Mouse (Mus musculus): ENCODE measurements around the gene 9230110F15Rik. TPM values are rescaled to one million over a fixed set of nuclear protein-coding genes. Genes with fewer than 3 reads are reported as not detected.
"Not testable (repeated sequence)": the region's sequence is repeated elsewhere in the genome, so short reads cannot be mapped to it uniquely, and the experiment has no call there.

The 9230110F15Rik gene
- polyA plus RNA-seq (2015; fragmentation: Nextera tagmentation; extraction: Ambion mirVana), result not detected in 2 replicates

DNA sequence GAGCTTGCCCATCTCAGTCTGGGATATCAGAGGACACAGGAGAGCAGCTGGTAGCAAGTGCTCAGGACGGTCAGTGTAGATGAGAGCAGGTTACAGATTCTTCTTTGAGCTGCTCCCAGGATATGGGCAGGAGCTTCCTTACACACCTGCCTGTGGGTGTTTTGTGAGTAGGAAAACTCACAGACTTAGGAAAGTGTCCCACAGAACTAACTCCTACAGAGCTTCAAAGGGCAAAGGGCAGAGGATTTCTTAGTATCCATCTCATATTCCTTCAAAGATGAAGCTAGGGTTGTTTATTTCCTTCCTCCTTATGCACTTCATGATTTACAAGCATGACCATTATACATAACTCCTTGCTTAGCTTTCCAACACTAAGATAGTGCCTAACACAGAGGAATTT lies at the start of gene 9230110F15Rik:
Gene 9230110F15Rik, minus strand, starts transcription at position 101 of the 400 bp plus-strand sequence.
- no peak within 1 kb of the TSS for H3K9ac ChIP-seq
- H3K4me3 ChIP-seq (replicated peaks), result no peak within 1 kb of the TSS
- ATAC-seq (ENCODE audit: low read depth) (no peak), DNase-seq (no peak)
- no peaks in the 10 kb centered on the region for H3K4me1 ChIP-seq (replicated peaks)
- H3K36me3 ChIP-seq, result no peaks in the 10 kb centered on the region
- H3K27me3 ChIP-seq, result no peaks in the 10 kb centered on the region
- no peak within 1 kb of the TSS for H3K4me2 ChIP-seq
- no peaks in the 10 kb centered on the region for H3K9me3 ChIP-seq (replicated peaks)
- WGBS (ENCODE audit: insufficient replicate concordance), result 38% methylated on average over 1 of the region's 1 CpGs
- no peak within 1 kb of the TSS for H3K27ac ChIP-seq

DNA sequence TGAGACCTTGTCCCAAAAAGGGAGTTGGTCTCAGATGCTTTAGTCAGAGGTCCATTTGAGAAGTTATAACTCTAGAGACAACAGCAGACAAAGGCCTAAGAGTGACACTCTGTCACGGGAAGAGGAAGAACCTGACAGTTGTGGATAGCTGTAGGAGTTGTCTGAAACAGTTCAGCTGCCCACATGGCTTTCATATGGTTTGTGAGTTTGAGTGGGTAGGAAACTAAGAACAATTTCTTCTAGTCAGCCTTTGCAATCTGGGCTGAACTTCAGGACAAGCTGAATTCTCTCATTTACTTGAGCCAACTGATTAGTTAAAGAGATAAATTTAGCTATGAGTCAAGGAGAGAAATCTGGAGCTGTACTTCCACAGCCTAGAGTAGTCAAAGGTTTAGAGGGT lies 49.2 kb upstream of the 9230110F15Rik start:
- H3K4me1 ChIP-seq (replicated peaks); H3K4me2 ChIP-seq; H3K9ac ChIP-seq; H3K27me3 ChIP-seq; H3K27ac ChIP-seq; H3K36me3 ChIP-seq; H3K9me3 ChIP-seq (replicated peaks); DNase-seq; ATAC-seq (ENCODE audit: low read depth); H3K4me3 ChIP-seq (replicated peaks): not testable (repeated sequence)
- WGBS (ENCODE audit: insufficient replicate concordance), result 33% methylated on average over 1 of the region's 1 CpGs

DNA sequence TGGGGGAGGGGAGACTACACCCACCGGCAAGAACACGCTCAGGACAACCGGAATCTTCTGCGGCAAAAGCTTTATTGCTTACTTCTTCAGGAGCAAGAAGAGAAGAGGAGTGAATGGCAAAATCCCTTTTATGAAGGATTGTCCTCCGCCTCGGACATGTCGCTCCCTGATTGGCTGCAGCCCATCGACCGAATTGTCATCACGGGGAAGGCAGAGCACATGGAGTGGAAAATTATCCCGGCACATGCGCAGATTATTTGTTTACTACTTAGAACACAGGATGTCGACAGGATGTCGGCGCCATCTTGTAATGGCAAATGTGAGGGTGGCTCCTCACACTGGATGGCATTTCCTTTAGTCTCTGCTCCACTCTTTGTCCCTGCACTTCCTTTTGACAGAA lies 26.1 kb downstream of the 9230110F15Rik start:
- 85% methylated on average over 15 of the region's 15 CpGs for WGBS (ENCODE audit: insufficient replicate concordance)

DNA sequence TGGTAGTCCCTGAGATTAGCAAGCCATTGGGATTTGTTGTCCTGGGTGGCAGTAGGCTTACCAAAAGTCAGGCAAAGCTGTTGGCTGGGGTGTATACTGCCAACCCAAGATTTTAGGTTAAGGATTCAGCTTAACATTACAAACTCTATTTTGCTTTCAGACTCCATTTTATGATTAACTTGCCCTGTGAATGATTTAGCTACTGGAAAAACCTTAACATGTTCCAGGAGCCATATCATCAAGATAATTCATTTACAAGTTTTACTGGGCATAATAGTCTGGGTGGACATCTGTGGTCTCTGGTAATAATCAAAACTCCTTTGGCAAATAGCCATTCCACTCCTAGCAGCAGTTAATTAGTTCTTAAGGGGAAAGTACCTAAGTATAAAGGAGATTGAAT lies 45.8 kb downstream of the 9230110F15Rik start:
- Histone ChIP-seq H3K27ac (no peak overlapping the region), H3K27me3 (no peaks in the 10 kb centered on the region), H3K36me3 (no peaks in the 10 kb centered on the region), H3K9ac (no peak overlapping the region), H3K4me3 (replicated peaks) (no peak overlapping the region), H3K4me1 (replicated peaks) (no peaks in the 10 kb centered on the region), H3K9me3 (replicated peaks) (peaks cover 8% of the 10 kb centered on the region; the same call in 1 of the 2 replicates), H3K4me2 (no peak overlapping the region)
- DNase-seq (no peak), ATAC-seq (ENCODE audit: low read depth) (no peak)

More for the DNA sequence above, 26.1 kb downstream of the 9230110F15Rik start:
- not testable (repeated sequence) for H3K9ac ChIP-seq; ATAC-seq (ENCODE audit: low read depth); H3K27ac ChIP-seq; H3K4me3 ChIP-seq (replicated peaks); H3K36me3 ChIP-seq; DNase-seq; H3K4me1 ChIP-seq (replicated peaks); H3K27me3 ChIP-seq; H3K4me2 ChIP-seq; H3K9me3 ChIP-seq (replicated peaks)

DNA sequence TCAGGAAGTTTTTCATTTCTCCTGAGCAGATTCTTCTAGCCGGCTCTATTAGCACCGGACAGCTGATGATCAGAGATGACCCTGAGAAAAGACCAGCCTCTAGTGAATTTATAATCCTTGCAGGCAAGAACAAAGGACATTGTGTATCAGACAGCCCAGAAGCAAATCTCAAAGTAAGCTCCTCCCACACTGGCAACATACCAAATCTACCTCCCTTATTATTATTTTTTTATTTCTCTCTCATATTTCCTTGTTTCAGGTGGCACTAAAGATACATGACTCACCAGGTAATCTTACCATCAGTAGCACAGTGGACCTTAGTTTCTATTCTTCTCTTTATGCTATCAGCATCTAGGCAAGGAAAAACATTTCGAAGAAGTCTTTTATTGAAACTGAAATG lies 53.9 kb downstream of the 9230110F15Rik start, which contains the start of the genes Gm27235 and D730048I06Rik:
Gene Gm27235, minus strand, starts transcription at position 101 of the 400 bp plus-strand sequence.
Gene D730048I06Rik, minus strand, starts transcription at position 112 of the 400 bp plus-strand sequence.
- WGBS (ENCODE audit: insufficient replicate concordance), result 63% methylated on average over 3 of the region's 3 CpGs
- ATAC-seq (ENCODE audit: low read depth), result no peak

More for the DNA sequence above, 53.9 kb downstream of the 9230110F15Rik start, which contains the start of the genes Gm27235 and D730048I06Rik:
- DNase-seq, result no peak
- Histone ChIP-seq H3K9ac (no peak within 1 kb of the TSS), H3K27ac (no peak within 1 kb of the TSS), H3K27me3 (no peaks in the 10 kb centered on the region), H3K4me2 (no peak within 1 kb of the TSS), H3K4me3 (replicated peaks) (no peak within 1 kb of the TSS), H3K36me3 (no peaks in the 10 kb centered on the region), H3K4me1 (replicated peaks) (no peaks in the 10 kb centered on the region), H3K9me3 (replicated peaks) (no peaks in the 10 kb centered on the region; the same call in 1 of the 2 replicates)

Other genes starting within 250 kb of the 9230110F15Rik start
- gene Pate4, start 232.2 kb downstream of the 9230110F15Rik start, polyA plus RNA-seq (2015; fragmentation: Nextera tagmentation; extraction: Ambion mirVana), result not detected in 2 replicates
- not detected in 2 replicates for gene Pate3, start 195.9 kb downstream of the 9230110F15Rik start, polyA plus RNA-seq (2015; fragmentation: Nextera tagmentation; extraction: Ambion mirVana)
- gene Pate1, start 156.8 kb downstream of the 9230110F15Rik start, polyA plus RNA-seq (2015; fragmentation: Nextera tagmentation; extraction: Ambion mirVana), result not detected in 2 replicates
- not detected in 2 replicates for gene Gm17677, start 103.1 kb downstream of the 9230110F15Rik start, polyA plus RNA-seq (2015; fragmentation: Nextera tagmentation; extraction: Ambion mirVana)
- gene Gm17727, start 66.0 kb downstream of the 9230110F15Rik start, polyA plus RNA-seq (2015; fragmentation: Nextera tagmentation; extraction: Ambion mirVana), result not detected in 2 replicates
- not detected in 2 replicates for gene Gm27235, start 54.0 kb downstream of the 9230110F15Rik start, polyA plus RNA-seq (2015; fragmentation: Nextera tagmentation; extraction: Ambion mirVana)
- not detected in 2 replicates for gene D730048I06Rik, start 54.0 kb downstream of the 9230110F15Rik start, polyA plus RNA-seq (2015; fragmentation: Nextera tagmentation; extraction: Ambion mirVana)
- not detected in 2 replicates for gene 9230113P08Rik, start 64.3 kb upstream of the 9230110F15Rik start, polyA plus RNA-seq (2015; fragmentation: Nextera tagmentation; extraction: Ambion mirVana)